Mouse (Mus musculus) embryonic facial prominence, embryonic 14.5 days (tissue): Measurements from ENCODE around the gene Upf2. TPM values are rescaled to one million over a fixed set of nuclear protein-coding genes. Genes with fewer than 3 reads are reported as not detected.
A peak's percentile ranks its signal among the peaks of the same experiment; 100 is the strongest.

Source experiments
- ATAC-seq: fragments of 200-750 bp; cut with Nextera tagmentation; 2 replicates; pipeline ENCODE4 v1.8.0; 2017; ENCODE audit warnings: low read depth, moderate number of reproducible peaks, moderate TSS enrichment
- DNase-seq: peaks from one replicate; pipeline ENCODE4 v3.0.0-alpha.2; 2015; ENCODE audit warnings: low spot score
- H3K27ac ChIP-seq: fragments of 300-500 bp; sonication (generic); replicated peaks from 2 replicates; pipeline ENCODE4 v1.5.1; 2014; ENCODE audit warnings: low read depth, mild to moderate bottlenecking, low read length, moderate library complexity
- H3K27me3 ChIP-seq: fragments of 300-500 bp; sonication (generic); replicated peaks from 2 replicates; pipeline ENCODE4 v1.6.1; 2014; ENCODE audit warnings: low read length; ENCODE audit not compliant: control insufficient read depth, insufficient read depth
- H3K36me3 ChIP-seq: fragments of 300-500 bp; sonication (generic); 2 replicates; pipeline ENCODE4 v1.6.1; 2014; ENCODE audit warnings: low read length, mixed read lengths; ENCODE audit not compliant: control insufficient read depth, insufficient read depth
- H3K4me1 ChIP-seq: fragments of 300-500 bp; sonication (generic); 2 replicates; pipeline ENCODE4 v1.6.1; 2014; ENCODE audit warnings: antibody characterized with exemption, low read length; ENCODE audit not compliant: control insufficient read depth, insufficient read depth
- H3K4me2 ChIP-seq: fragments of 300-500 bp; sonication (generic); 2 replicates; pipeline ENCODE4 v1.6.1; 2014; ENCODE audit warnings: low read depth, mild to moderate bottlenecking, low read length, moderate library complexity, mixed read lengths
- H3K4me3 ChIP-seq: fragments of 300-500 bp; sonication (generic); 2 replicates; pipeline ENCODE4 v1.5.1; 2014; ENCODE audit warnings: low read depth, mild to moderate bottlenecking, low read length
- H3K9ac ChIP-seq: fragments of 300-500 bp; sonication (generic); 2 replicates; pipeline ENCODE4 v1.6.1; 2014; ENCODE audit warnings: low read depth, mild to moderate bottlenecking, low read length, moderate library complexity, mixed read lengths
- H3K9me3 ChIP-seq: fragments of 300-500 bp; sonication (generic); 2 replicates; pipeline ENCODE4 v1.6.1; 2016; ENCODE audit warnings: low read length; ENCODE audit not compliant: control insufficient read depth
- WGBS: fragments of 180-500 bp; shearing (Covaris S2); extraction: QIAGEN DNeasy Blood & Tissue Kit; methylation state at CpG from one replicate; pipeline ENCODE4 v1.1.7; 2014; 5-methylcytosine and 5-hydroxymethylcytosine counted together
- polyA plus RNA-seq: library from polyadenylated mRNA; unstranded; fragments of >200 nt; fragmentation: Nextera tagmentation; extraction: Ambion mirVana; gene quantifications from 2 replicates; pipeline ENCODE4 v1.2.1, GENCODE M21; 2014

Upf2 gene
- polyA plus RNA-seq, 1 experiment from 2014 or later: 9.0 TPM

DNA sequence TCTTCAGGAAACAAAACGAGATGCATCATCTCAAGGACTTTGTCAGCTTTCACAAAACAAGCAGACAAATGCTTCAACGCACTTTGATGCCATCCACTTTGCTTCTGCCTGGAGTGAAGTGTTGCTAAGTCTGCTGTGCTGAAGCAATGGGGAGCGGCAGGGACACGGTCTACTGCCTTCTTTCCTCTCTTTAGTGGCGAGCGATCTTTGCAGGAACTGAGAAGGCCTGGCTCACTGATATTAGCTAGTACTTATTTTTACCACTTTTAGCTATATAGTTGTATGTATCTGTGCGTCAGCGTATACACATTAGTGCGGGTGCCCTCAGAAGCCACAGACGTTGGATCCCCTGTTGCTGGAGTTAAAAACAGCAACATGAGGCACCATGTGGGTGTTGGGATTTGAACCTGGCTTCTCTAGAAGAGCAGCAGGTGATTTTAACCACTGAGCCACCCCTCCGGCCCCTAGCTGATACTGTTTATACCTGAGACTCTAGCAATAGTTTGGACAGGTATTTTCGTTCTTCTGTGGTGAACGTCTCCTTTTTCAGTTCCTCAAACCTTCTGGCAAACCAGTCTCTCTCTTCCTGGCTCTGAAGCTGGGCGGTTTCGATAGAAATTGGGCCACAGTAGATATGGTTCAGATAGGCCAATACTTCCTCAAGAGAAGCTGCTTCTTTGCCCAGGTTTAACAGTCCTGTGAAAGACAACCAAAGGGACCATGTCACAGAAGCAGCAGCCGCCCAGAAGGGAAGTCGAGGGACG is 20.8 kb upstream of the Upf2 start:
- ATAC-seq (no peak), DNase-seq (no peak)
- Histone ChIP-seq H3K4me2 (no peak overlapping the region), H3K9ac (no peak overlapping the region), H3K4me3 (no peak overlapping the region), H3K4me1 (no peaks in the 10 kb centered on the region), H3K36me3 (peaks cover 28% of the 10 kb centered on the region), H3K27ac (no peak overlapping the region), H3K27me3 (no peaks in the 10 kb centered on the region), H3K9me3 (no peaks in the 10 kb centered on the region)
- WGBS: 91% methylated on average over 18 of the region's 18 CpGs

DNA sequence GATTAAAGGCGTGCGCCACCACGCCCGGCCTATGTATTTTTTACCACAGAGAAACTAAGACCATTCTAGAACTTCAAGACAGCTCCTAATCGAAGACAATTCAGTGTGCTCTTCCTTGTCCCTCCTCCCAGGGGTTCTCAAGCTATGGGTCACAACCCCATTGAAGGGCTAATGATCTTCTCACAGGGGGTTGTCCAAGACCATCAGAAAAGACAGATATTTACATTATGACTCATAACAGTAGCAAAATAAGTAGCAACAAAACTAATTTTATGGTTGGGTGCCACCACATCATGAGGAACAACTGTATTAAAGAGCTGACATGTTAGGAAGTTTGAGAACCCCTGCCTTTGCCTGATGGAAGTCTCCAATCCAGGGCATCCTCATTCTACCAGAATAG is 19.3 kb upstream of the Upf2 start:
- no peaks in the 10 kb centered on the region for H3K4me1 ChIP-seq
- 92% methylated on average over 5 of the region's 5 CpGs for WGBS
- no peak overlapping the region for H3K4me2 ChIP-seq
- H3K27ac ChIP-seq: no peak overlapping the region
- ATAC-seq (no peak), DNase-seq (no peak)
- no peak overlapping the region for H3K4me3 ChIP-seq
- H3K36me3 ChIP-seq: peaks cover 28% of the 10 kb centered on the region
- no peak overlapping the region for H3K9ac ChIP-seq
- no peaks in the 10 kb centered on the region for H3K27me3 ChIP-seq
- H3K9me3 ChIP-seq: no peaks in the 10 kb centered on the region

DNA sequence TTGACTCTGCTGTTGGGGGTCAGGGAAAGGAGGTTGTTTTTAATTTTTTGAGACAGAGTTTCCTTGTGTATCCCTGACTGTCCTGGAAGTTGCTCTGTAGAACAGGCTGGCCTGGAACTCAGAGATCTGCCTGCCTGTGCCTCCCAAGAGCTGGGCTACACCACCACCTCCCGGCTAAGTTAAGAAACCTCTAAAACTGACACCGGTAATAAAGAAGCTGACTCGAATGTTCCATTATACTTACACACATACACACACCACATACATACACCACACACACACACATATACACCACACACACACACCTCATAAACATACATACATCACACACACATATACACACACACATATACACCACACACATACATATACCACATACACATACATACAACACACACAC is 16.3 kb upstream of the Upf2 start:
- H3K9me3 ChIP-seq: no peaks in the 10 kb centered on the region
- no peaks in the 10 kb centered on the region for H3K4me1 ChIP-seq
- ATAC-seq (no peak), DNase-seq (no peak)
- no peak overlapping the region for H3K9ac ChIP-seq
- H3K36me3 ChIP-seq: peaks cover 10% of the 10 kb centered on the region; the same call in 1 of the 2 replicates
- H3K4me3 ChIP-seq: no peak overlapping the region
- no peak overlapping the region for H3K27ac ChIP-seq
- no peaks in the 10 kb centered on the region for H3K27me3 ChIP-seq
- no peak overlapping the region for H3K4me2 ChIP-seq
- 89% methylated on average over 3 of the region's 3 CpGs for WGBS

DNA sequence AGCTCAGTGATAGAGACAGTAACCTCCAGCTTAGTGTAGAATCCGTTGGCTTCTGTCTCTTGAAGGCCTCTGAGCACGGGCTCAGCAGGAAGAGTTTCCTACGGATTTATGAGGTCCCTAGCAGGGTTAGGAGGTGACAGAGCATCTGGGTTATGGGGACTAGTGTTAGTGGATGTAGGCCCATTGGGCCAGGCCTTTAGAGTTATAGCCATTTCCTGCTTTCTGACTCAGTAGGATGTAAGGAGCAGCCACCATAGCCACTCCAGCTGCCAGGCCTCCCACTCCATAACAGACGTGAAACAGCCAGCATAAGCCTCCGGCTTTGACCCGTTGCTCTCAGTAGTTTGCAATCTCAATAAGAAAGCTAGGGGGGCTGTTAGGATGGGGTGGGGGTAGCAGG is 15.2 kb upstream of the Upf2 start:
- no peak overlapping the region for H3K27ac ChIP-seq
- DNase-seq: no peak
- no peaks in the 10 kb centered on the region for H3K36me3 ChIP-seq
- H3K4me1 ChIP-seq: no peaks in the 10 kb centered on the region; the same call in 1 of the 2 replicates
- no peak overlapping the region for H3K4me2 ChIP-seq
- H3K9me3 ChIP-seq: no peaks in the 10 kb centered on the region
- no peaks in the 10 kb centered on the region for H3K27me3 ChIP-seq
- ATAC-seq: no peak
- 77% methylated on average over 6 of the region's 6 CpGs for WGBS
- no peak overlapping the region for H3K4me3 ChIP-seq
- no peak overlapping the region for H3K9ac ChIP-seq

DNA sequence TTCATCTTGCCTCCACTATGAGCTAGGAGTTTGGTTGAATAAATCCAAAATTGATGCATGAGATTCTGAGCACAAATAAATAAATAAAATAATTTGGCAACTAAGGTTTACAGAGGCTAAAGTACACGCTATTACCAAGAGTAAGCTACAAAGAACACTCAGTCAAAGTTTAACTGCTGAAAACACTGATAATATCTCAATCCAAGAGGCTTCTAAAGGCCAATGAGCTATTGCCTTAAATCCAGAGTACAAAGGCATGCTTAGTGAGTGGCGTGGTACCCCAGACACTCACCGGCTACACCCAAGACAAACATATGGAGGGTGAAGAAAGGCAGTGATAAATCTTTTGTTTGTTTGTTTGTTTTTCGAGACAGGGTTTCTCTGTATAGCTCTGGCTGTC is 14.7 kb upstream of the Upf2 start:
- no peaks in the 10 kb centered on the region for H3K9me3 ChIP-seq
- ATAC-seq: no peak

DNA sequence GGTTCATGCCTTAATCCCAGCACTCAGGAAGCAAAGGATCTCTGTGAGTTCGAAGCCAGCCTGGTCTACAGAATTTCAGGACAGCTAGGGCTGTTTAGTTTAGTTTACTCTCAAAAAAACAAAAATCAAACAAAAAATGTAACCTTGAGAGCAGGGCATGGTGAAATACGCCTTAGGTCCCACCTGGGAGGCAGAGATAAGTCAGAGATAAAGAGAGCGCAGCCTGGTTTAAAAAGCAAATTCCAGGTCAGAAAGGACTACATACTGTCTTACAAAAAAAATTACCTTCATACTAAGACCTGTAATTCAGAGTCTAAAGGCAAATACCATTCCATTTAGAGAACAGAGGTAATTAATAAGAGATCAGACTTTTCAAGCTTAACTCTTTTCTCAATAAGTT is 11.9 kb upstream of the Upf2 start:
- H3K9ac ChIP-seq: no peak overlapping the region
- no peaks in the 10 kb centered on the region; the same call in 1 of the 2 replicates for H3K4me1 ChIP-seq

More for the DNA sequence above, 14.7 kb upstream of the Upf2 start:
- no peak for DNase-seq
- WGBS: 89% methylated on average over 4 of the region's 4 CpGs
- no peak overlapping the region for H3K27ac ChIP-seq
- H3K9ac ChIP-seq: no peak overlapping the region
- no peak overlapping the region for H3K4me3 ChIP-seq
- no peaks in the 10 kb centered on the region for H3K36me3 ChIP-seq
- H3K4me2 ChIP-seq: no peak overlapping the region
- H3K27me3 ChIP-seq: no peaks in the 10 kb centered on the region
- no peaks in the 10 kb centered on the region; the same call in 1 of the 2 replicates for H3K4me1 ChIP-seq

DNA sequence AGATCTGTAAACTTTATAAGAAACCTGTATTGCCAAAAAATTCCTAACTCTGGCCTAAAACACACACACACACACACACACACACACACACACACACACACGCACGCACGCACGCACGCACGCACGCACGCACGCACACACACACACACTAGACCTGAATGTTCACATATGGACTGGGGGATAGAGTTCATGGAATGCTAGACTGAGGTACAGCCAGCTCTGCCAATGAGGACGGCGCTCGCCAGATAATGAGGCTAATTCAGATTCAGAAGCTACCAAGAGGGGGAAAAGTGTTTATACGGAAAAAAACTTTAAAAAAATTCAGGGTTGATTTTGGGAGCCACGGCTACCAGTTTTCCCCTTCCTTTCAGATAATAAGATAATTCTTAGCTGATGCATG is 11.4 kb upstream of the Upf2 start:
- no peak for ATAC-seq
- no peak overlapping the region for H3K4me3 ChIP-seq
- H3K9ac ChIP-seq: no peak overlapping the region
- no peak overlapping the region for H3K4me2 ChIP-seq
- H3K4me1 ChIP-seq: no peaks in the 10 kb centered on the region; the same call in 1 of the 2 replicates
- H3K27me3 ChIP-seq: no peaks in the 10 kb centered on the region
- H3K36me3 ChIP-seq: no peaks in the 10 kb centered on the region
- no peaks in the 10 kb centered on the region for H3K9me3 ChIP-seq
- WGBS: 86% methylated on average over 14 of the region's 14 CpGs
- H3K27ac ChIP-seq: no peak overlapping the region
- DNase-seq: no peak

More for the DNA sequence above, 11.9 kb upstream of the Upf2 start:
- WGBS: 85% methylated on average over 3 of the region's 3 CpGs
- Histone ChIP-seq H3K9me3 (no peaks in the 10 kb centered on the region), H3K4me3 (no peak overlapping the region), H3K36me3 (no peaks in the 10 kb centered on the region), H3K27me3 (no peaks in the 10 kb centered on the region), H3K27ac (no peak overlapping the region), H3K4me2 (no peak overlapping the region)
- no peak for ATAC-seq
- no peak for DNase-seq

DNA sequence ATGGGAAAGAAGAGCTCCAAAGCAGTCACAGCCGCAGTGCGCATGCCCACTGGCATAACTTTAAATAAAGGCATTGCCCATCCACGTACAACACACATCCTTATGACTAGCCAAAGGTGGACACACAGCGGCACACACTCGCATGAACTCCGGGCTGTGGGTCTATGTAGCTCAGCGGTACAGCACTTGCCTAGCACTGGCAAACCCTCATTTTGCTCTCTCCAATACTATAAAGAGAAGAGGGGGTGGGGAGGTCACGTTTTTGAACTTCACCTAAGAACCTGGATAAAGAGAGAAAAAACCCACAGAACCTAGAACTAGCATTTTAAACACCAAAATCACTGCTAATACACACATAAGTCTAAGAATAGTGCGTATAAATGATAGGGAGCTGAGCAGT is 10.3 kb upstream of the Upf2 start:
- Histone ChIP-seq H3K4me2 (no peak overlapping the region), H3K27ac (no peak overlapping the region), H3K27me3 (no peaks in the 10 kb centered on the region), H3K4me3 (no peak overlapping the region), H3K36me3 (no peaks in the 10 kb centered on the region), H3K9me3 (no peaks in the 10 kb centered on the region), H3K9ac (no peak overlapping the region), H3K4me1 (no peaks in the 10 kb centered on the region; the same call in 1 of the 2 replicates)
- ATAC-seq (no peak), DNase-seq (no peak)
- 92% methylated on average over 9 of the region's 9 CpGs for WGBS

DNA sequence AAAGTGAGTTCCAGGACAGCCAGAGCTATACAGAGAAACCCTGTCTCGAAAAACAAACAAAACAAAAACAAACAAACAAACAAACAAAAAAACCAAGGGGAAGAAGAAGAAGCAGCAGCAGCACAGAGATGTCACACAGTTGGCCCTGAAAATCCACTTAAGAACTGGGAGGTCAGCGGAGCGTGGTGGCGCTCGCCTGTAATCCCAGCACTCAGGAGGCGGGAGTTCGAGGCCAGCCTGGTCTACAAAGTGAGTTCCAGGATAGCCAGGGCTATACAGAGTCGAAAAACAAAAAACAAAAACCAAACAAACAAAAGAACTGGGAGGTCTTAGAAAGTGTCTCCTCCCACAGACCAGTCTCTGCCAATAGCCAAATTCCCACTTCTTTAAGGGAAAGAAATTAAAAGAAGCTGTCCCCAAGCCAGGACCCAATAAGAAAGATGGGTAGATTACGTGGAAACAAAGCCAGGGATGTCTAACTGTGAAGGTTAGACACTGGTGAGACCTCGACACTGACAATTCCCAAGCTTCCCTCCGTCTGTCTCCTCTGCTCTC is 9.3 kb upstream of the Upf2 start:
- no peak for ATAC-seq
- no peak overlapping the region for H3K27ac ChIP-seq

More for the DNA sequence above, 9.3 kb upstream of the Upf2 start:
- 58% methylated on average over 11 of the region's 11 CpGs for WGBS
- H3K9ac ChIP-seq: peak overlapping the region; percentile 66
- peak overlapping the region; percentile 53 for H3K4me3 ChIP-seq
- H3K36me3 ChIP-seq: no peaks in the 10 kb centered on the region
- H3K27me3 ChIP-seq: no peaks in the 10 kb centered on the region
- no peak for DNase-seq
- no peaks in the 10 kb centered on the region for H3K9me3 ChIP-seq
- no peaks in the 10 kb centered on the region; the same call in 1 of the 2 replicates for H3K4me1 ChIP-seq
- H3K4me2 ChIP-seq: peak overlapping the region; percentile 68
